In the genomic region with DNA sequence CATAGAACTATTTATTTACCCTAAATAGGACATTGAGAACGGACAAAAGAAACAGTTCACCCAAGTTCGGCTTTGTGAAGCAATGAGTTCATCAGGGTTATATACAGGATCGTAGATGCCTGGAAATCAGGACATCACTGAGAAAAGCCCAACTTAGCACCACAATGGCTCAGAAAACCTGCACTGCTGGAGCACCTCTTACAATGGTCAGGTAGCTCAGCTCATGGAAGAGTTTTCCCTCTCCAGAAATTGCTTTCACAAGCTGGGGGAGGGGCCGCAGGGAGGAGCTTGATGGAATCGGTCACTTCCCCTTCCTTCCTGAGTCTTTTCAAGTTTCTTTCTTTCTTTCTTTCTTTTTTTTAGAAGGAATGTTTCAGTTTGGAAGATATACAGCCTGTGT, we compare ENCODE assay signal across 18 mouse cellular contexts. TPM values are rescaled to one million over a fixed set of nuclear protein-coding genes. Genes with fewer than 3 reads are reported as not detected.
"Had no signal": no experiment of that assay in that cellular context is flagged by ENCODE, and none has a peak within 500 bp of the region (broad histone marks: within the 10 kb centered on the region; RNA-seq: fewer than 3 reads in every experiment).

No protein-coding gene starts in this region.

- H3K27ac ChIP-seq: midbrain, embryonic 10.5 days; midbrain, embryonic 12.5 days; neural tube, embryonic 13.5 days; neural tube, embryonic 15.5 days had no signal

- H3K9me3 ChIP-seq: midbrain, embryonic 10.5 days; midbrain, embryonic 12.5 days; neural tube, embryonic 13.5 days; neural tube, embryonic 15.5 days had no signal

- H3K36me3 ChIP-seq: midbrain, embryonic 10.5 days; midbrain, embryonic 12.5 days; neural tube, embryonic 13.5 days; neural tube, embryonic 15.5 days had no signal

- H3K4me1 ChIP-seq: midbrain, embryonic 10.5 days; midbrain, embryonic 12.5 days; neural tube, embryonic 13.5 days; neural tube, embryonic 15.5 days had no signal

- H3K4me3 ChIP-seq: midbrain, embryonic 10.5 days; midbrain, embryonic 12.5 days; myocyte; neural tube, embryonic 13.5 days; neural tube, embryonic 15.5 days had no signal

- H3K9ac ChIP-seq: lung, embryonic 14.5 days; midbrain, embryonic 12.5 days; neural tube, embryonic 13.5 days; neural tube, embryonic 15.5 days had no signal

- DNase-seq: lung, embryonic 14.5 days; lung, postnatal 4 days; midbrain, embryonic 14.5 days; retina, postnatal 1 day; right cerebral cortex, adult 18-20 months; right cerebral cortex, postnatal 25 days; right cerebral cortex, postnatal 4 days; spleen, adult 18-20 months; thymus, adult 18-20 months; thymus, postnatal 14 days; thymus, postnatal 4 days had no signal

RNA-seq across cellular contexts. Expression of a gene that starts 52.0 kb away (rescaled TPM):
- total RNA-seq: megakaryocyte, adult 5-6 weeks; megakaryocyte-erythroid progenitor cell, adult 5-6 weeks had no signal

RNA-seq across cellular contexts. Expression of a gene that starts 56.5 kb away (rescaled TPM):
- total RNA-seq: megakaryocyte, adult 5-6 weeks; megakaryocyte-erythroid progenitor cell, adult 5-6 weeks had no signal
